Mouse (Mus musculus) mature B cell (primary cell): Measurements from ENCODE around the gene Thbs2.

Source experiments
- in situ Hi-C: fragments of 300-500 bp; cut with MboI; formaldehyde crosslinking; loops from 2 replicates; pipeline ENCODE4 v1.14.3; 2019

The Thbs2 gene

GRCm38 (mm10) chr17:14696281-14696795 lies 2.3 kb upstream of the Thbs2 start:
- in situ Hi-C loops = no loop called here

GRCm38 (mm10) chr17:14693048-14693993 lies 714 bp downstream of the Thbs2 start:
- in situ Hi-C loops = no loop called here

- in situ Hi-C loops = no loop called here
These were observed 2.1 kb downstream of the Thbs2 start for GRCm38 (mm10) chr17:14691901-14692300.

- in situ Hi-C loops = no loop called here
These were observed 2.8 kb downstream of the Thbs2 start for GRCm38 (mm10) chr17:14691197-14691596.

GRCm38 (mm10) chr17:14682836-14683235 lies 11.2 kb downstream of the Thbs2 start:
- in situ Hi-C loops = no loop called here

- in situ Hi-C loops = no loop called here
These were observed 13.0 kb downstream of the Thbs2 start for GRCm38 (mm10) chr17:14681047-14681446.

GRCm38 (mm10) chr17:14677198-14677597 lies 16.8 kb downstream of the Thbs2 start:
- in situ Hi-C loops = no loop called here

GRCm38 (mm10) chr17:14675517-14675916 lies 18.5 kb downstream of the Thbs2 start:
- in situ Hi-C loops = no loop called here

GRCm38 (mm10) chr17:14672402-14672801 lies 21.6 kb downstream of the Thbs2 start:
- in situ Hi-C loops = no loop called here

GRCm38 (mm10) chr17:14667225-14667624 lies 26.8 kb downstream of the Thbs2 start:
- in situ Hi-C loops = no loop called here

GRCm38 (mm10) chr17:14666451-14666850 lies 27.6 kb downstream of the Thbs2 start:
- in situ Hi-C loops = no loop called here

- in situ Hi-C loops = no loop called here
These were observed 30.7 kb downstream of the Thbs2 start for GRCm38 (mm10) chr17:14663366-14663765.

GRCm38 (mm10) chr17:14662409-14662808 lies 31.6 kb downstream of the Thbs2 start:
- in situ Hi-C loops = no loop called here

GRCm38 (mm10) chr17:14659746-14660145 lies 34.3 kb downstream of the Thbs2 start:
- in situ Hi-C loops = no loop called here

- in situ Hi-C loops = no loop called here
These were observed 35.9 kb downstream of the Thbs2 start for GRCm38 (mm10) chr17:14658123-14658522.

GRCm38 (mm10) chr17:14657123-14657522 lies 36.9 kb downstream of the Thbs2 start:
- in situ Hi-C loops = no loop called here

- in situ Hi-C loops = no loop called here
These were observed 39.1 kb downstream of the Thbs2 start for GRCm38 (mm10) chr17:14654981-14655380.

GRCm38 (mm10) chr17:14652013-14652412 lies 42.0 kb downstream of the Thbs2 start:
- in situ Hi-C loops = no loop called here

- in situ Hi-C loops = no loop called here
These were observed 45.9 kb downstream of the Thbs2 start for GRCm38 (mm10) chr17:14647996-14648640.

GRCm38 (mm10) chr17:14643996-14644395 lies 50.0 kb downstream of the Thbs2 start:
- in situ Hi-C loops = no loop called here

- in situ Hi-C loops = no loop called here
These were observed 53.5 kb downstream of the Thbs2 start for GRCm38 (mm10) chr17:14640351-14641115.
